Mouse (Mus musculus): ENCODE data around the gene Sfrp4. TPM values are rescaled to one million over a fixed set of nuclear protein-coding genes. Genes with fewer than 3 reads are reported as not detected.

Gene Sfrp4
- polyA plus RNA-seq, 1 experiment from 2014 or later, result 0.31 TPM

DNA sequence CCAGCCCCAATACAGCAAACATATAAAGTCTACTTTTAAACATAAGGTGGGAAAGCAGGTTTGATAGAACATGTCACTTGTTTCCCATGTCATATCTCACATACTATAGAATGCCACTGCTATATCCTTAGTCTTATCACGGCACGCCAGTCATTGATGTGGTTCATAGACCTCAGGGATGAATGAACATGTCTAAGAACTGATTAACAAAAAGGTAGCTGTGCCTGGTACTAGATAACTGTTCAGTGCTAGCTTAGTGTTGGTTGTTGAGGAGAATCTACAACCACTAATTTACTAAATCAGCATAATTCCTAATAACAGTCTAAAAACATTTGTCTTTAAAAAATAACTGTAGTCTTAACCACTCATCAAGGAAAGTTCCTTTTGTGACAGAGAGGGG, 26.9 kb downstream of the Sfrp4 start:
- no peak for DNase-seq (ENCODE audit: low spot score)
- 97% methylated on average over 2 of the region's 2 CpGs for WGBS
- no peaks in the 10 kb centered on the region for H3K27me3 ChIP-seq (ENCODE audit: low read depth, poor library complexity, severe bottlenecking)
- no peak overlapping the region for H3K4me3 ChIP-seq
- H3K9me3 ChIP-seq (replicated peaks), result no peaks in the 10 kb centered on the region
- no peaks in the 10 kb centered on the region for H3K4me1 ChIP-seq
- no peaks in the 10 kb centered on the region for H3K36me3 ChIP-seq
- no peak overlapping the region for H3K27ac ChIP-seq

- no peaks in the 10 kb centered on the region for H3K36me3 ChIP-seq
- no peaks in the 10 kb centered on the region for H3K9me3 ChIP-seq (replicated peaks)
- H3K4me3 ChIP-seq, result no peak overlapping the region
- DNase-seq (ENCODE audit: low spot score), result no peak
- WGBS, result 88% methylated on average over 2 of the region's 2 CpGs
- H3K27ac ChIP-seq, result no peak overlapping the region
- H3K27me3 ChIP-seq (ENCODE audit: low read depth, poor library complexity, severe bottlenecking), result no peaks in the 10 kb centered on the region
- H3K4me1 ChIP-seq, result no peaks in the 10 kb centered on the region
These were observed 29.5 kb downstream of the Sfrp4 start for GRCm38 (mm10) chr13:19652405-19652804.

GRCm38 (mm10) chr13:19668355-19669140, 45.6 kb downstream of the Sfrp4 start:
- 82% methylated on average over 4 of the region's 4 CpGs for WGBS
- H3K27me3 ChIP-seq (ENCODE audit: low read depth, poor library complexity, severe bottlenecking), result no peaks in the 10 kb centered on the region
- no peak for DNase-seq (ENCODE audit: low spot score)
- H3K27ac ChIP-seq, result no peak overlapping the region
- no peaks in the 10 kb centered on the region for H3K9me3 ChIP-seq (replicated peaks)
- no peaks in the 10 kb centered on the region for H3K36me3 ChIP-seq
- no peak overlapping the region for H3K4me3 ChIP-seq
- H3K4me1 ChIP-seq, result no peaks in the 10 kb centered on the region

GRCm38 (mm10) chr13:19674025-19674424, 51.1 kb downstream of the Sfrp4 start:
- Histone ChIP-seq H3K27me3 (ENCODE audit: low read depth, poor library complexity, severe bottlenecking) (no peaks in the 10 kb centered on the region), H3K27ac (no peak overlapping the region), H3K36me3 (no peaks in the 10 kb centered on the region), H3K4me3 (no peak overlapping the region), H3K9me3 (replicated peaks) (no peaks in the 10 kb centered on the region), H3K4me1 (no peaks in the 10 kb centered on the region)
- WGBS, result 96% methylated on average over 3 of the region's 3 CpGs
- no peak for DNase-seq (ENCODE audit: low spot score)

DNA sequence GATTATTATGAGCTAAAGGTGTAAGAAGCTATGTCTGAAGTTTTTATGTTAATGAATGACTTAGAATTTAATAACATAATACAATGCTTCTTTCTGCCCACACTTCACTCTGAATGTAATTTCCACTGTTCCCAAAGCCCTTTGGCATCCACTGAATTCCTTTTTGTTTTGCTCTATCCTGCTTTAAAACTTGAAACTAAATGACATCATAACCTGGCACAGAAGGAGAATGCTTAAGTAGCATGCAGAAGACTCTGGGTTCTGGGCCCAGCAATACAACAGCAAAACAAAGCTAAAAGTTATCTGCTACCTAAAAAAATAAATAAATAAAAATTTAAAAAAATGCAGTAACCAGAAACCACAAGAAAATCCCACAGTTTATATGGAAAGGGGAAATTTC, 51.7 kb downstream of the Sfrp4 start:
- no peaks in the 10 kb centered on the region for H3K4me1 ChIP-seq
- H3K36me3 ChIP-seq, result no peaks in the 10 kb centered on the region
- no peak for DNase-seq (ENCODE audit: low spot score)
- H3K27me3 ChIP-seq (ENCODE audit: low read depth, poor library complexity, severe bottlenecking), result no peaks in the 10 kb centered on the region
- H3K27ac ChIP-seq, result no peak overlapping the region
- H3K4me3 ChIP-seq, result no peak overlapping the region
- H3K9me3 ChIP-seq (replicated peaks), result no peaks in the 10 kb centered on the region

Other genes starting within 250 kb of the Sfrp4 start
- gene Stard3nl, start 227.3 kb upstream of the Sfrp4 start, polyA plus RNA-seq (2016; fragmentation: Nextera tagmentation; extraction: Ambion mirVana), result 98.4 and 100 TPM in 2 replicates
- 12.2 and 13.8 TPM in 2 replicates for gene Epdr1, start 3.2 kb upstream of the Sfrp4 start, polyA plus RNA-seq (2016; fragmentation: Nextera tagmentation; extraction: Ambion mirVana)
- gene Nme8, start 74.7 kb downstream of the Sfrp4 start, polyA plus RNA-seq (2016; fragmentation: Nextera tagmentation; extraction: Ambion mirVana), result not detected in 2 replicates
- gene Gpr141, start 201.2 kb downstream of the Sfrp4 start, polyA plus RNA-seq (2016; fragmentation: Nextera tagmentation; extraction: Ambion mirVana), result 0.04 TPM in 1 of 2 replicates, not detected in the other

All from limb, embryonic 10.5 days (tissue).